Mouse (Mus musculus) liver, postnatal 0 days (tissue): ENCODE measurements around the gene Mbnl2.

ENCODE experiments used
- CTCF ChIP-seq: sonication (generic); IDR thresholded peaks from 2 replicates; pipeline ENCODE4 v1.5.1; 2016; ENCODE audit warnings: antibody characterized with exemption, low read depth
- EP300 ChIP-seq: IDR thresholded peaks from 2 replicates; pipeline ENCODE4 v1.6.1; 2016; ENCODE audit warnings: antibody characterized with exemption, low read depth, mild to moderate bottlenecking

DNA sequence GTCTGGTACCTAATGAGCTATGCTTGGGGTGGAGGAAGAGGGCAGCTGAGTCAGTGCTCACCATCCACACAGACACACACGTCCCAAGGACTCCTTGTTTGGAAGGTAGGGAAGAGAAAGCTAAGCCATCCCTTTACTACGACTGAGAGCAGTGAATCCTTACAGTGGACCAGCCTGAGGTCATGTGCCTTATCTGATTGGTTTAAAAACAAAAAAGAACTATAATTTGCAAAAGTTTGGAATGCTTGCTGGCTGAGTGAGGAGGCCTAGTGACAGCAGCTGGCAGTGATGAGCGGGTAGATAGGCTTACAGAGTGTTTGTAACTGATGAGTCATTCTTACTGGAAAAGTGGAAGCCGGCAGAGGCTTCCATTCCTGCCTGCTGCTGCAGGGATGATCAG, 32.5 kb downstream of the Mbnl2 start:
- TF ChIP-seq CTCF: no peak
- no peak for TF ChIP-seq EP300
